Mouse (Mus musculus) kidney, postnatal 25 days (tissue): ENCODE measurements around the gene Hps6.
A peak's percentile ranks its signal among the peaks of the same experiment; 100 is the strongest.

Experiments used
- DNase-seq, 2 experiments: peaks; one replicate each; pipeline ENCODE4 v3.0.0; 2021; ENCODE audit warnings: mixed read lengths in 2 of 2

Hps6 gene

GRCm38 (mm10) chr19:46045696-46046311 is 42.5 kb downstream of the Hps6 start:
- peak; percentile 62 to 84 for DNase-seq

- peak in 1 of 2 experiments; percentile 53 for DNase-seq
These were observed 43.3 kb downstream of the Hps6 start for GRCm38 (mm10) chr19:46046621-46047025.

GRCm38 (mm10) chr19:46047426-46047825 is 44.1 kb downstream of the Hps6 start:
- DNase-seq = no peak

- peak in 1 of 2 experiments; percentile 16 for DNase-seq
These were observed 45.8 kb downstream of the Hps6 start for GRCm38 (mm10) chr19:46049129-46049528.

- peak in 1 of 2 experiments; percentile 25 for DNase-seq
These were observed 47.2 kb downstream of the Hps6 start for GRCm38 (mm10) chr19:46050462-46050861.
